ENCODE assay signal across 20 mouse cellular contexts in genomic region chr1:37149866-37150265, GRCm38 (mm10).
DNase-seq lines count a peak whose midpoint lies in the region; ATAC-seq and TF ChIP-seq lines count a peak whose summit lies in the region.
"Had no signal": no experiment of that assay in that cellular context is flagged by ENCODE, and none has a peak within 500 bp of the region (broad histone marks: within the 10 kb centered on the region; RNA-seq: fewer than 3 reads in every experiment).

No protein-coding gene starts in this region.

- H3K36me3 ChIP-seq in midbrain, postnatal 0 days (ENCODE audit: insufficient read depth, low read length) = no peaks in the 10 kb centered on the region
- H3K36me3 ChIP-seq: embryonic facial prominence, embryonic 15.5 days; G1E; heart, embryonic 13.5 days; limb, embryonic 10.5 days; liver, embryonic 12.5 days; lung, embryonic 15.5 days had no signal

- no peaks in the 10 kb centered on the region for H3K9me3 ChIP-seq in midbrain, postnatal 0 days (ENCODE audit: low read length)
- H3K9me3 ChIP-seq: embryonic facial prominence, embryonic 15.5 days; forebrain, embryonic 13.5 days; G1E; heart, embryonic 13.5 days; limb, embryonic 10.5 days; liver, embryonic 12.5 days; lung, embryonic 15.5 days had no signal

- no peak for TF ChIP-seq CTCF in layer of hippocampus, adult 2 months (conservative IDR thresholded peaks at IDR 0.05)
- TF ChIP-seq CTCF in midbrain, postnatal 0 days (IDR thresholded peaks at IDR 0.05) = no peak

- peak; percentile 26 for DNase-seq in left cerebral cortex, adult 11 months (ENCODE audit: low spot score)
- no peak for DNase-seq in left cerebral cortex, adult 18-20 months (ENCODE audit: low spot score in 2 of 2)
- DNase-seq in brain, embryonic 18.5 days (ENCODE audit: low read depth, low spot score) = peak; percentile 47
- DNase-seq in layer of hippocampus, adult 2 months (ENCODE audit: low spot score in 2 of 2) = peak; percentile 23 to 52
- peak; percentile 67 for DNase-seq in midbrain, postnatal 0 days (ENCODE audit: low spot score)
- no peak for DNase-seq in kidney, adult 18-20 months
- DNase-seq: cerebellum, adult 18-20 months; gastrocnemius, postnatal 25 days; kidney, postnatal 10 days; thymus, adult 18-20 months had no signal

- no peak overlapping the region for H3K4me3 ChIP-seq in layer of hippocampus, adult 2 months
- no peak overlapping the region for H3K4me3 ChIP-seq in midbrain, postnatal 0 days (ENCODE audit: low read depth, low read length)
- H3K4me3 ChIP-seq: embryonic facial prominence, embryonic 15.5 days; forebrain, embryonic 13.5 days; heart, embryonic 13.5 days; limb, embryonic 10.5 days; liver, embryonic 12.5 days; lung, embryonic 15.5 days; megakaryocyte, embryonic 14.5 days had no signal

- 0 out of 2 replicates have a peak, but pooled peaks have one; percentile 41 for ATAC-seq in midbrain, postnatal 0 days (ENCODE audit: low FRiP score)
- ATAC-seq in erythroid progenitor cell, adult 5-6 weeks (replicated peaks; ENCODE audit: low FRiP score, poor library complexity, severe bottlenecking) = no peak
- ATAC-seq: forebrain, embryonic 13.5 days; intestine, embryonic 16.5 days; liver, embryonic 12.5 days had no signal

- no peaks in the 10 kb centered on the region for H3K4me1 ChIP-seq in midbrain, postnatal 0 days (ENCODE audit: insufficient read depth, low read length)
- H3K4me1 ChIP-seq: embryonic facial prominence, embryonic 15.5 days; forebrain, embryonic 13.5 days; heart, embryonic 13.5 days; limb, embryonic 10.5 days; liver, embryonic 12.5 days; lung, embryonic 15.5 days; megakaryocyte, embryonic 14.5 days had no signal

- no peaks in the 10 kb centered on the region for H3K27me3 ChIP-seq in midbrain, postnatal 0 days (ENCODE audit: insufficient read depth, low read length)
- H3K27me3 ChIP-seq: embryonic facial prominence, embryonic 15.5 days; forebrain, embryonic 13.5 days; heart, embryonic 13.5 days; liver, embryonic 12.5 days; lung, embryonic 15.5 days; megakaryocyte, embryonic 14.5 days had no signal

- no peak overlapping the region for H3K9ac ChIP-seq in midbrain, postnatal 0 days (replicated peaks; ENCODE audit: low read length, poor library complexity, severe bottlenecking)
- H3K9ac ChIP-seq: embryonic facial prominence, embryonic 15.5 days; forebrain, embryonic 13.5 days; heart, embryonic 13.5 days; liver, embryonic 12.5 days; lung, embryonic 15.5 days had no signal

- peak overlapping the region; percentile 87 for H3K27ac ChIP-seq in layer of hippocampus, adult 2 months
- H3K27ac ChIP-seq in midbrain, postnatal 0 days (ENCODE audit: low read depth, low read length) = peak overlapping the region; percentile 62
- H3K27ac ChIP-seq: embryonic facial prominence, embryonic 15.5 days; forebrain, embryonic 13.5 days; heart, embryonic 13.5 days; limb, embryonic 10.5 days; liver, embryonic 12.5 days; lung, embryonic 15.5 days had no signal

- 53% methylated on average over 7 of the region's 7 CpGs for WGBS in midbrain, postnatal 0 days

- H3K4me2 ChIP-seq in midbrain, postnatal 0 days (ENCODE audit: low read depth, low read length, poor library complexity, severe bottlenecking) = no peak overlapping the region
- H3K4me2 ChIP-seq: embryonic facial prominence, embryonic 15.5 days; forebrain, embryonic 13.5 days; heart, embryonic 13.5 days; liver, embryonic 12.5 days; lung, embryonic 15.5 days had no signal

Comparison
In these comparisons a context has a peak if more than half of its experiments do, and no peak if none do; other contexts are left out.
1. DNase-seq: peak in left cerebral cortex, adult 11 months (single experiment), brain, embryonic 18.5 days (single experiment), layer of hippocampus, adult 2 months (2 of 2) and midbrain, postnatal 0 days (single experiment); none in left cerebral cortex, adult 18-20 months (0 of 2) and kidney, adult 18-20 months (single experiment).